Mouse (Mus musculus) G1E (cell line): Measurements from ENCODE around the gene Sult1a1. TPM values are rescaled to one million over a fixed set of nuclear protein-coding genes. Genes with fewer than 3 reads are reported as not detected.

Experiments used
- ATAC-seq: 2 replicates; pipeline ENCODE4 v1.8.0; 2016; ENCODE audit warnings: mild to moderate bottlenecking; ENCODE audit not compliant: insufficient number of reproducible peaks, poor library complexity, low FRiP score, severe bottlenecking; ENCODE audit errors: extremely low read depth
- DNase-seq: peaks from one replicate; pipeline ENCODE4 v3.0.0; 2012; ENCODE audit warnings: low spot score
- H3K27me3 ChIP-seq: 2 replicates; pipeline ENCODE4 v1.6.1; 2012; ENCODE audit warnings: mild to moderate bottlenecking, low read length, inconsistent platforms; ENCODE audit not compliant: insufficient read depth
- H3K36me3 ChIP-seq: replicated peaks from 2 replicates; pipeline ENCODE3; 2012; ENCODE audit warnings: mild to moderate bottlenecking, inconsistent platforms
- H3K4me1 ChIP-seq: 2 replicates; pipeline ENCODE4 v1.6.1; 2012; ENCODE audit warnings: low read depth, low read length, inconsistent platforms, mixed read lengths; ENCODE audit not compliant: insufficient read depth
- H3K4me3 ChIP-seq: 2 replicates; pipeline ENCODE4 v1.5.1; 2012; ENCODE audit warnings: low read depth, mild to moderate bottlenecking, inconsistent platforms, low read length, moderate library complexity, mixed read lengths
- H3K9me3 ChIP-seq: replicated peaks from 2 replicates; pipeline ENCODE4 v1.6.1; 2012; ENCODE audit warnings: inconsistent platforms
- CTCF ChIP-seq: IDR thresholded peaks from 2 replicates; pipeline ENCODE4 v1.5.1; 2012; ENCODE audit warnings: low read depth, low read length, inconsistent platforms, mixed read lengths
- GATA1 ChIP-seq: IDR thresholded peaks from 2 replicates; pipeline ENCODE4 v1.6.1; 2012; ENCODE audit warnings: borderline replicate concordance, low read length, inconsistent platforms, mixed read lengths
- GATA2 ChIP-seq: IDR thresholded peaks from 2 replicates; pipeline ENCODE4 v1.6.1; 2012; ENCODE audit warnings: low read depth, low read length, inconsistent platforms, borderline replicate concordance
- POLR2AphosphoS5 ChIP-seq: IDR thresholded peaks from 2 replicates; pipeline ENCODE4 v1.6.1; 2012; ENCODE audit warnings: low read depth, low read length, inconsistent platforms; ENCODE audit not compliant: insufficient replicate concordance
- TAL1 ChIP-seq: conservative IDR thresholded peaks from 2 replicates; pipeline ENCODE4 v1.6.1; 2012; ENCODE audit warnings: low read depth, low read length, inconsistent platforms, mixed read lengths
- polyA plus RNA-seq: library from polyadenylated mRNA; stranded (reverse); fragments of >175 nt; gene quantifications from 2 replicates; pipeline ENCODE4 v1.2.3, GENCODE M21; 2012
- total RNA-seq, 2 experiments: library from RNA; stranded (forward) in 1 of 2; stranded (reverse) in 1 of 2; fragments of 200-1000 nt in 1 of 2; fragments of >200 nt in 1 of 2; fragmentation: Nextera tagmentation in 1 of 2; gene quantifications; 2 replicates each; pipeline ENCODE4 v1.2.3; 2014 to 2017

Sult1a1 gene
- total and polyA plus RNA-seq, 3 experiments = 0.33 TPM; not detected in 2

DNA sequence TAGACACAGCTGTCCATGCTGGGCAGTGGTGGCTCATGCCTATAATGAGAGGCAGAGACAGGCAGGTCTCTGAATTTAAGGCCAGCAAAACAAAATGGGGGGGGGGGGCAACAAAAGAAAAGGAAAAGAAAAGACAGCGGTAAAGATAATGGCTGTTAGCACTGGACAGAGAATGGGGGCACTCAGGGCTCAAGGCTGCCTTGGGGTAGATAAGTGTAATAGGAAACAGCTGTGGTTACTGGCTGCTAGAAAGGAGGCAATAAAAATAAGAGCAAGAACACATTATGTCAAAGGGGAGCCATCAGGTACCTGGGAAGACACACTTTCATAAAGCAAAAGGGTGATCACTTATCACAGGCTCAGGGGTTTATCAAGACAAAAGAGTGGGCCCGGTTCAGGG lies 43.8 kb downstream of the Sult1a1 start:
- peaks cover 3% of the 10 kb centered on the region; the same call in 1 of the 2 replicates for H3K27me3 ChIP-seq
- DNase-seq = no peak
- H3K9me3 ChIP-seq = no peaks in the 10 kb centered on the region
- no peak overlapping the region for H3K4me3 ChIP-seq
- H3K4me1 ChIP-seq = peaks cover 57% of the 10 kb centered on the region
- no peak for TF ChIP-seq GATA1
- peak; percentile 47; the same call in 1 of the 2 replicates for TF ChIP-seq TAL1
- no peaks in the 10 kb centered on the region for H3K36me3 ChIP-seq
- peak; percentile 45 for ATAC-seq

DNA sequence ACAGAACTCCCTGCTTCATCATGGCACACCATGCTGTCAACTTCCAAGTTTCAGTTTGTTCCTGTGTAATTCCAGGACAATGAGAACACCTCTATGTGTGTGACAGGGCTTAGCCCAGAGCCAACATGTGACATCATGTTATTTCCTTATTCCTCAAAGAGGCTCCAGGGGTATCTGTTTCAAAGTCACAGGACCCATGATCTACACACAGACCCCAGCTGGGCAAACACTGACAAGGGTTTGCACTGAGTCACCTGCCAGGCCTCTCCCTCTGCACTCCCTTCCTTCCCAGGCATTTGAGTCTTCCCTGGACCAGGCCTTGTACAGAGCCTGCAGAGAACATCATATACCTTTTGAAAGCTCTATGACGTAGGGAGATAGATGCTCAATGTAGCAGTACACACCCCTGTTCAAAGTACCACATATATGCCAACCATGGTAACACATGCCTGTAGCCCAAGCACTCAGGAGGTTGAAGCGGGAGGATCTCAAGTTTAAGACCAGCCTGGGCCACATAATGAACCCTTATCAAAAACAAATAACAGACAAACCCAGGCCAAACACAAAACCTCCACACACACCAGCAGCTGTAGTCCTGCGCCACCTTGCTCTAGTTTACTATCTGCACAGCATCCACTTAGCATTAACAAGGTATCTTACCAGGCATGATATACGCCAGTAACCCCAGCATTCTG lies 45.3 kb downstream of the Sult1a1 start, which contains the start of gene Nupr1:
Gene Nupr1, minus strand, starts transcription at position 38 of the 695 bp plus-strand sequence.
- TF ChIP-seq TAL1 (no peak), POLR2AphosphoS5 (no peak), GATA1 (no peak), GATA2 (no peak), CTCF (no peak)
- Histone ChIP-seq H3K27me3 (no peaks in the 10 kb centered on the region), H3K9me3 (no peaks in the 10 kb centered on the region), H3K4me3 (no peak within 1 kb of the TSS), H3K4me1 (peaks cover 61% of the 10 kb centered on the region), H3K36me3 (no peaks in the 10 kb centered on the region)
- no peak for ATAC-seq
- DNase-seq = no peak

DNA sequence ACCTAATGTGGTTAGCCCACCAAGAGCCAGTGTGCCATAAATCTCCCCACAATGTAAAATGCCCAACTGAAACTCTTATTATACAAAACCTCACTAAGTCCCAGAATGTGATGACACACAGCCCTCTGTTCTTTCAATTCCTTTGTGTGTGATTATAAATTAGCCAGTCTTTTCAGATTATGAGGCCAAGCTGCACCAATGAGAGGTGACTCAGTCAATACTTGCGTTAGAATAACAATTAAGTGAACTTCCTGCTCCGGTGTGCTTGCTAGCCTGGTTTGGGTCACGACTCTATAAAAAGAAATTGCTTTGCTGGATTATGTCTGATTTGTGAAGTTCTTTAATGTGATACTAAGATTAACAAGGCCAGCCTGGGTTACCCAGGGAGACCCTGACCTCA lies 46.3 kb downstream of the Sult1a1 start:
- H3K9me3 ChIP-seq = no peaks in the 10 kb centered on the region
- H3K36me3 ChIP-seq = no peaks in the 10 kb centered on the region
- DNase-seq (no peak), ATAC-seq (no peak)
- no peaks in the 10 kb centered on the region for H3K27me3 ChIP-seq
- no peak for TF ChIP-seq TAL1
- no peak for TF ChIP-seq GATA2
- TF ChIP-seq GATA1 = no peak
- no peak for TF ChIP-seq CTCF
- no peak for TF ChIP-seq POLR2AphosphoS5
- H3K4me1 ChIP-seq = peaks cover 62% of the 10 kb centered on the region
- H3K4me3 ChIP-seq = no peak overlapping the region

GRCm38 (mm10) chr7:126628111-126628510 lies 48.1 kb downstream of the Sult1a1 start:
- H3K27me3 ChIP-seq = no peaks in the 10 kb centered on the region
- DNase-seq = no peak
- TF ChIP-seq POLR2AphosphoS5 (no peak), TAL1 (no peak), CTCF (no peak), GATA1 (no peak), GATA2 (no peak)
- ATAC-seq = no peak
- H3K9me3 ChIP-seq = no peaks in the 10 kb centered on the region
- no peak overlapping the region for H3K4me3 ChIP-seq
- peaks cover 3% of the 10 kb centered on the region for H3K36me3 ChIP-seq
- peaks cover 66% of the 10 kb centered on the region for H3K4me1 ChIP-seq

GRCm38 (mm10) chr7:126625807-126626600 lies 50.2 kb downstream of the Sult1a1 start:
- DNase-seq (no peak), ATAC-seq (no peak)
- Histone ChIP-seq H3K4me3 (peak overlapping the region; percentile 67; the same call in 1 of the 2 replicates), H3K27me3 (no peaks in the 10 kb centered on the region), H3K9me3 (no peaks in the 10 kb centered on the region), H3K36me3 (peaks cover 6% of the 10 kb centered on the region), H3K4me1 (peaks cover 64% of the 10 kb centered on the region)
- TF ChIP-seq GATA2 = no peak
- TF ChIP-seq CTCF = no peak
- TF ChIP-seq TAL1 = no peak
- TF ChIP-seq GATA1 = no peak
- no peak for TF ChIP-seq POLR2AphosphoS5

- no peak for ATAC-seq
- H3K4me1 ChIP-seq = peaks cover 62% of the 10 kb centered on the region
Observed at GRCm38 (mm10) chr7:126625369-126625768, 50.9 kb downstream of the Sult1a1 start.

More at GRCm38 (mm10) chr7:126625369-126625768, 50.9 kb downstream of the Sult1a1 start:
- H3K36me3 ChIP-seq = peaks cover 6% of the 10 kb centered on the region
- no peaks in the 10 kb centered on the region for H3K9me3 ChIP-seq
- TF ChIP-seq POLR2AphosphoS5 = no peak
- no peak for TF ChIP-seq TAL1
- TF ChIP-seq GATA2 = no peak
- TF ChIP-seq GATA1 = no peak
- TF ChIP-seq CTCF = no peak
- peak overlapping the region; percentile 67 for H3K4me3 ChIP-seq
- peak; percentile 71 for DNase-seq
- no peaks in the 10 kb centered on the region for H3K27me3 ChIP-seq
